Mouse (Mus musculus) lung, postnatal 0 days (tissue): ENCODE measurements around the gene Lcn10. TPM values are rescaled to one million over a fixed set of nuclear protein-coding genes. Genes with fewer than 3 reads are reported as not detected.
"Not testable (repeated sequence)": the region's sequence is repeated elsewhere in the genome, so short reads cannot be mapped to it uniquely, and the experiment has no call there.

ENCODE experiments used
- ATAC-seq: fragments of 200-750 bp; cut with Nextera tagmentation; 2 replicates; pipeline ENCODE4 v1.8.0; 2017; ENCODE audit warnings: moderate library complexity
- DNase-seq: peaks from one replicate; pipeline ENCODE4 v3.0.0-alpha.2; 2016; ENCODE audit warnings: low spot score
- H3K27ac ChIP-seq: fragments of 300-500 bp; sonication (generic); 2 replicates; pipeline ENCODE4 v1.5.1; 2014; ENCODE audit warnings: antibody characterized with exemption, mild to moderate bottlenecking, low read length, mixed read lengths
- H3K27me3 ChIP-seq: fragments of 300-500 bp; sonication (generic); replicated peaks from 2 replicates; pipeline ENCODE4 v1.6.1; 2014; ENCODE audit warnings: low read length, mixed read lengths; ENCODE audit not compliant: insufficient read depth
- H3K36me3 ChIP-seq: fragments of 300-500 bp; sonication (generic); 2 replicates; pipeline ENCODE4 v1.6.1; 2014; ENCODE audit warnings: low read length, mixed read lengths; ENCODE audit not compliant: insufficient read depth
- H3K4me1 ChIP-seq: fragments of 300-500 bp; sonication (generic); 2 replicates; pipeline ENCODE4 v1.6.1; 2014; ENCODE audit warnings: antibody characterized with exemption, low read depth, low read length, mixed read lengths; ENCODE audit not compliant: insufficient read depth
- H3K4me2 ChIP-seq: fragments of 300-500 bp; sonication (generic); replicated peaks from 2 replicates; pipeline ENCODE4 v1.6.1; 2014; ENCODE audit warnings: low read depth, mild to moderate bottlenecking, low read length, moderate library complexity, mixed read lengths
- H3K4me3 ChIP-seq: fragments of 300-500 bp; sonication (generic); 2 replicates; pipeline ENCODE4 v1.5.1; 2014; ENCODE audit warnings: low read depth, low read length
- H3K9ac ChIP-seq: fragments of 300-500 bp; sonication (generic); replicated peaks from 2 replicates; pipeline ENCODE4 v1.6.1; 2014; ENCODE audit warnings: low read depth, mild to moderate bottlenecking
- H3K9me3 ChIP-seq: fragments of 300-500 bp; sonication (generic); 2 replicates; pipeline ENCODE4 v1.6.1; 2016; ENCODE audit warnings: low read length, mixed read lengths
- CTCF ChIP-seq: IDR thresholded peaks from 2 replicates; pipeline ENCODE4 v1.5.1; 2016; ENCODE audit warnings: antibody characterized with exemption, mild to moderate bottlenecking
- EP300 ChIP-seq: IDR thresholded peaks from 2 replicates; pipeline ENCODE4 v1.6.1; 2016; ENCODE audit warnings: antibody characterized with exemption, mild to moderate bottlenecking, control low read depth
- WGBS: fragments of 180-500 bp; shearing (Covaris S2); extraction: QIAGEN DNeasy Blood & Tissue Kit; methylation state at CpG from one replicate; pipeline ENCODE4 v1.1.7; 2014; 5-methylcytosine and 5-hydroxymethylcytosine counted together
- polyA plus RNA-seq: library from polyadenylated mRNA; unstranded; fragments of >200 nt; fragmentation: Nextera tagmentation; extraction: Ambion mirVana; gene quantifications from 2 replicates; pipeline ENCODE4 v1.2.1, GENCODE M21; 2015

The Lcn10 gene
- polyA plus RNA-seq, 1 experiment from 2014 or later, result not detected

DNA sequence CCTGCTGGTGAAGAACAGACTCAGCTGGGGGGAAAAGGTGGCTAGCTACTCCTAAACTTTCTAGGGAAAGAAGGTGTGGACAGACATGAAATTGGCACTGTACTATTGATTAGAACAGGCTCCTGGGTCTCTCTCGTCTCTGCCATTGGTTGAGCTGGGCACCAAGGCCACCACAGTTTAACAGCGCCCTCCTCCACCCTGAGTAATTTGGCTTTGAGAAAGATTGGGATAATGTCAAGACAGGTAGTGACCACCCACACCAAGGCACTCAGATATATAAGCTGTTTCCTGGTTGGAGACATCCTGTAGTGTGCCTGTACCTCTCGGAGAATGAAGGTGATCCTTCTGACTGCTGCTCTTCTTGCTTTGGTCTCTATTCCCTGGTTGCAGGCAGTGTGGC is 6.0 kb upstream of the Lcn10 start, which contains the start of gene Lcn6:
TSS of gene Lcn6 (plus strand) at position 301 of the 400 bp plus-strand sequence.
- Histone ChIP-seq H3K4me1 (no peaks in the 10 kb centered on the region), H3K27ac (no peak within 1 kb of the TSS), H3K9me3 (no peaks in the 10 kb centered on the region), H3K27me3 (no peaks in the 10 kb centered on the region), H3K9ac (no peak within 1 kb of the TSS), H3K4me2 (no peak within 1 kb of the TSS), H3K4me3 (no peak within 1 kb of the TSS), H3K36me3 (no peaks in the 10 kb centered on the region)
- TF ChIP-seq EP300 (no peak), CTCF (no peak)
- DNase-seq (no peak), ATAC-seq (no peak)
- WGBS, result 85% methylated on average over 3 of the region's 3 CpGs

GRCm38 (mm10) chr2:25679559-25679958 is 3.0 kb upstream of the Lcn10 start:
- no peak for ATAC-seq
- no peaks in the 10 kb centered on the region for H3K27me3 ChIP-seq
- no peak overlapping the region for H3K9ac ChIP-seq
- H3K27ac ChIP-seq, result no peak overlapping the region
- no peak for DNase-seq
- no peak for TF ChIP-seq EP300
- TF ChIP-seq CTCF, result no peak
- WGBS, result 80% methylated on average over 6 of the region's 6 CpGs
- H3K36me3 ChIP-seq, result no peaks in the 10 kb centered on the region
- H3K9me3 ChIP-seq, result no peaks in the 10 kb centered on the region
- H3K4me1 ChIP-seq, result no peaks in the 10 kb centered on the region
- H3K4me3 ChIP-seq, result no peak overlapping the region
- no peak overlapping the region for H3K4me2 ChIP-seq

- TF ChIP-seq EP300 (no peak), CTCF (no peak)
- no peaks in the 10 kb centered on the region for H3K36me3 ChIP-seq
- no peak overlapping the region for H3K27ac ChIP-seq
- no peak overlapping the region for H3K9ac ChIP-seq
- H3K4me2 ChIP-seq, result no peak overlapping the region
- no peaks in the 10 kb centered on the region for H3K4me1 ChIP-seq
- H3K27me3 ChIP-seq, result no peaks in the 10 kb centered on the region
- no peak for DNase-seq
- 49% methylated on average over 3 of the region's 4 CpGs for WGBS
- H3K9me3 ChIP-seq, result no peaks in the 10 kb centered on the region
- no peak for ATAC-seq
- H3K4me3 ChIP-seq, result no peak overlapping the region
Observed at GRCm38 (mm10) chr2:25686941-25687340, 4.4 kb downstream of the Lcn10 start.

- ATAC-seq, result no peak
- H3K36me3 ChIP-seq, result no peaks in the 10 kb centered on the region
- no peak overlapping the region for H3K4me3 ChIP-seq
- no peaks in the 10 kb centered on the region for H3K27me3 ChIP-seq
- peak; percentile 81 for TF ChIP-seq CTCF
- no peak for TF ChIP-seq EP300
- no peak overlapping the region for H3K9ac ChIP-seq
- H3K27ac ChIP-seq, result no peak overlapping the region
- peak; percentile 59 for DNase-seq
- no peaks in the 10 kb centered on the region for H3K9me3 ChIP-seq
- H3K4me1 ChIP-seq, result no peaks in the 10 kb centered on the region
- H3K4me2 ChIP-seq, result no peak overlapping the region
Observed at GRCm38 (mm10) chr2:25694605-25695004, 12.1 kb downstream of the Lcn10 start.

- Histone ChIP-seq H3K9me3 (no peaks in the 10 kb centered on the region), H3K4me2 (no peak overlapping the region), H3K36me3 (no peaks in the 10 kb centered on the region), H3K4me3 (no peak overlapping the region), H3K27me3 (no peaks in the 10 kb centered on the region), H3K4me1 (no peaks in the 10 kb centered on the region), H3K27ac (no peak overlapping the region), H3K9ac (no peak overlapping the region)
- ATAC-seq (no peak), DNase-seq (no peak)
- WGBS, result 47% methylated on average over 4 of the region's 4 CpGs
- TF ChIP-seq CTCF (no peak), EP300 (no peak)
Observed at GRCm38 (mm10) chr2:25696951-25697350, 14.4 kb downstream of the Lcn10 start.

GRCm38 (mm10) chr2:25698696-25699095 is 16.2 kb downstream of the Lcn10 start:
- DNase-seq (no peak), ATAC-seq (no peak)
- no peak for TF ChIP-seq CTCF
- TF ChIP-seq EP300, result no peak
- 82% methylated on average over 2 of the region's 2 CpGs for WGBS
- Histone ChIP-seq H3K36me3 (no peaks in the 10 kb centered on the region), H3K27ac (no peak overlapping the region), H3K4me1 (no peaks in the 10 kb centered on the region), H3K9ac (no peak overlapping the region), H3K4me2 (no peak overlapping the region), H3K4me3 (no peak overlapping the region), H3K27me3 (no peaks in the 10 kb centered on the region), H3K9me3 (no peaks in the 10 kb centered on the region)

- H3K9ac ChIP-seq, H3K27me3 ChIP-seq, H3K9me3 ChIP-seq, H3K36me3 ChIP-seq, H3K4me1 ChIP-seq, H3K27ac ChIP-seq, ATAC-seq, H3K4me3 ChIP-seq, H3K4me2 ChIP-seq, DNase-seq: not testable (repeated sequence)
- 56% methylated on average over 3 of the region's 3 CpGs for WGBS
Observed at GRCm38 (mm10) chr2:25699743-25700142, 17.2 kb downstream of the Lcn10 start, which contains the start of gene Obp2a. Gene Obp2a (plus strand): TSS chr2:25700043.
